Mouse (Mus musculus) ES-Bruce4 (cell line): Measurements from ENCODE around the gene Vamp5.

Experiments
- CTCF ChIP-seq: IDR thresholded peaks from one replicate; pipeline ENCODE4 v1.8.1; 2011; ENCODE audit warnings: low read depth, low read length
- EP300 ChIP-seq: IDR thresholded peaks from 2 replicates; pipeline ENCODE4 v1.6.1; 2011; ENCODE audit warnings: low read depth, low read length; ENCODE audit not compliant: insufficient read depth

DNA sequence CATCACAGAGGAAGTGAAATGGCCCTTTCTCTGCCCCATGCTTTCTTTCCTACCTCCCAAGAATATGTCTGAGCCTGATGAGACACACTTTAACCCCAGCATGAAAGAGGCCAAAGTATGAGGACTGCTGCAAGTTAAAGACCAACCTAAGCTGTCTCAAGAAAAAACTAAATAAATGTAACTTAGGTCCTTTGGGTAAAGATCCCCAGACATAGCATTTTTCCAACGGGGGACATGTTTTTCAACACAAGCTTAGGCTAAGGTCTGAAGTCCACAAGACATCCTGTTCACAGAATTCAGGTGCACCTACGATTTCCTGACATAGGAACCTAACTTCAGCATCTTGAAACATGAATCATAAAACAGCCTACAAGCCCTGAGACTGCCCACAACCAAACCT is 30.1 kb downstream of the Vamp5 start:
- TF ChIP-seq CTCF (no peak), EP300 (no peak)
